Mouse (Mus musculus) lung, embryonic 14.5 days (tissue): ENCODE results near the gene Ivd. TPM values are rescaled to one million over a fixed set of nuclear protein-coding genes. Genes with fewer than 3 reads are reported as not detected.

Source experiments
- ATAC-seq: fragments of 200-750 bp; cut with Nextera tagmentation; 2 replicates; pipeline ENCODE4 v1.8.0; 2017; ENCODE audit warnings: mild to moderate bottlenecking, moderate TSS enrichment, moderate library complexity; ENCODE audit not compliant: insufficient read depth
- DNase-seq: peaks from one replicate; pipeline ENCODE4 v3.0.0-alpha.2; 2015
- H3K27ac ChIP-seq: fragments of 300-500 bp; sonication (generic); 2 replicates; pipeline ENCODE4 v1.5.1; 2014; ENCODE audit warnings: low read depth, mild to moderate bottlenecking, moderate library complexity
- H3K27me3 ChIP-seq: fragments of 300-500 bp; sonication (generic); 2 replicates; pipeline ENCODE4 v1.6.1; 2014; ENCODE audit warnings: low read length, control low read depth; ENCODE audit not compliant: insufficient read depth
- H3K36me3 ChIP-seq: fragments of 300-500 bp; sonication (generic); 2 replicates; pipeline ENCODE4 v1.6.1; 2014; ENCODE audit warnings: control low read depth; ENCODE audit not compliant: insufficient read depth
- H3K4me1 ChIP-seq: fragments of 300-500 bp; sonication (generic); 2 replicates; pipeline ENCODE4 v1.6.1; 2014; ENCODE audit warnings: antibody characterized with exemption, control low read depth; ENCODE audit not compliant: insufficient read depth
- H3K4me2 ChIP-seq: fragments of 300-500 bp; sonication (generic); 2 replicates; pipeline ENCODE4 v1.6.1; 2014; ENCODE audit warnings: mild to moderate bottlenecking
- H3K4me3 ChIP-seq: fragments of 300-500 bp; sonication (generic); 2 replicates; pipeline ENCODE4 v1.5.1; 2014; ENCODE audit warnings: low read depth, low read length
- H3K9ac ChIP-seq: fragments of 300-500 bp; sonication (generic); 2 replicates; pipeline ENCODE4 v1.6.1; 2014
- H3K9me3 ChIP-seq: fragments of 300-500 bp; sonication (generic); 2 replicates; pipeline ENCODE4 v1.6.1; 2016; ENCODE audit warnings: low read depth, low read length, control low read depth
- CTCF ChIP-seq: IDR thresholded peaks from 2 replicates; pipeline ENCODE4 v1.5.1; 2016; ENCODE audit warnings: antibody characterized with exemption, low read depth
- WGBS: fragments of 180-500 bp; shearing (Covaris S2); extraction: QIAGEN DNeasy Blood & Tissue Kit; methylation state at CpG from one replicate; pipeline ENCODE4 v1.1.7; 2014; 5-methylcytosine and 5-hydroxymethylcytosine counted together
- polyA plus RNA-seq: library from polyadenylated mRNA; unstranded; fragments of >200 nt; fragmentation: Nextera tagmentation; extraction: Ambion mirVana; gene quantifications from 2 replicates; pipeline ENCODE4 v1.2.1, GENCODE M21; 2014

Gene Ivd
- polyA plus RNA-seq, 1 experiment from 2014 or later, result 66.0 TPM

DNA sequence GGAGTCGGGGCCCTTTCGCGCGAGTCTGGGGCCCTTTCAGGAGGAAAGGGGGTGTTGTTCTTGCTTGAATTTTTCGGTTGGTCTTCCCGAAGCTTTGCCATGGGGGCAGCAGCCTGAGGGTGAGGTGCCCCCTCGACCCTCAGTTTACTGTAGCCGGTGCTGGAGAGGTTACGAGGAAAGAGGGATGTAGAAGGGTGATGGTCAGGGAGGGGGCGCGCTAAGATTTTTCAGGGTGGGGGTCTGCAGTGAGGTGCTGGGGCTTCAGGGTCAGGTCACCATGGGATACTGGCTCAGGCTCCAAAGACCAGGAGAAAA, 39.0 kb downstream of the Ivd start:
- Histone ChIP-seq H3K9me3 (no peaks in the 10 kb centered on the region), H3K4me1 (peaks cover 22% of the 10 kb centered on the region), H3K4me2 (peak overlapping the region; percentile 98), H3K9ac (peak overlapping the region; percentile 74), H3K27me3 (peaks cover 54% of the 10 kb centered on the region), H3K4me3 (peak overlapping the region; percentile 87), H3K36me3 (no peaks in the 10 kb centered on the region), H3K27ac (no peak overlapping the region)
- 0% methylated on average over 11 of the region's 11 CpGs for WGBS
- peak; percentile 1; the same call in 1 of the 2 replicates for ATAC-seq
- no peak for TF ChIP-seq CTCF
- no peak for DNase-seq

DNA sequence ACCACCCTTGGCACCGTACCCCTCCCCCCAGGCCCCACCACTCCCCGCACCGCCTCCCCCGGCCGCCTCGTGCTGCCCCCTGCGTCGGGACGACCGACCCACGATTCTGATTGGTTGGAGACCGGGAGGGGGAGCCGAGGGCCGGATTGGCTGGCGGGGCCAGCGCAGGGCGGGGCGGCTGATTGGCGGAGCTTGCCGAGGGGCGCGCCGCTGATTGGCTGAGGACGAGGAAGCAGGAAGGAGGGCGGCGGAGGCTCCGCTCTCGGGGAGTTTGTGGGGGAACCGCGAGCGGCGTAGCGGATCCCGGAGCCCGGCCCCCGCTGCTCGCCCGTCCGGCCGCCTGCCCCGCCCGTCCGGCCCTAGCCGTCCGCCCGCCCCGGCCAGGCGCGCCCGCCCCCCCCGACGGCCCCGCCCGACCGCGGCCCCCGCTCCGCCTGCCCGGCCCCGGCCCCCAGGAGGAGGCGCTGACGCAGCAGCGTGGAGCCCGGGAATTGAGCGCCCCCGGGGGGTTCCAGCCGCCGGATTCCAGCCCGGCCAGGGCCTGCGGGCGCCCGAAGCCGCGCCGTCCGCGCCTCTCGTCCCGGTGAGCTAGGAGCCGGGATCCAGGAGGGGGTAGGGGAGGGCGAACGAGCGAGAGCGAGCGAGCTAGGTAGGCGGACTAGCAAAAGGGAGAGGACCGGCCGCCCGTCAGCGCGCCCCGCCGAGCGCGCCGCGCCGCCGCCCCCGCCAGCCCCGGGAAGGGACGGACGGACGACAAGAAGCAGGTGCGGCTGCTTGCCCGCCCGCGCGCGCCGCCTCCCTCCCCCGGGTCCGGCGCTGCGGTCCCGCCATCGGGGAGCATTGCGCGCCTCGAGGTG, 39.6 kb downstream of the Ivd start:
- 0 out of 2 replicates have a peak, but pooled peaks have one; percentile 7 for TF ChIP-seq CTCF
- Histone ChIP-seq H3K9me3 (no peaks in the 10 kb centered on the region), H3K4me1 (peaks cover 22% of the 10 kb centered on the region), H3K36me3 (no peaks in the 10 kb centered on the region), H3K4me2 (peak overlapping the region; percentile 98), H3K27me3 (peaks cover 48% of the 10 kb centered on the region), H3K9ac (peak overlapping the region; percentile 74), H3K27ac (peak overlapping the region; percentile 72; the same call in 1 of the 2 replicates), H3K4me3 (peak overlapping the region; percentile 87)
- ATAC-seq, result peak; percentile 88
- WGBS, result under 1% methylated on average over 102 of the region's 120 CpGs
- DNase-seq, result peak; percentile 97

DNA sequence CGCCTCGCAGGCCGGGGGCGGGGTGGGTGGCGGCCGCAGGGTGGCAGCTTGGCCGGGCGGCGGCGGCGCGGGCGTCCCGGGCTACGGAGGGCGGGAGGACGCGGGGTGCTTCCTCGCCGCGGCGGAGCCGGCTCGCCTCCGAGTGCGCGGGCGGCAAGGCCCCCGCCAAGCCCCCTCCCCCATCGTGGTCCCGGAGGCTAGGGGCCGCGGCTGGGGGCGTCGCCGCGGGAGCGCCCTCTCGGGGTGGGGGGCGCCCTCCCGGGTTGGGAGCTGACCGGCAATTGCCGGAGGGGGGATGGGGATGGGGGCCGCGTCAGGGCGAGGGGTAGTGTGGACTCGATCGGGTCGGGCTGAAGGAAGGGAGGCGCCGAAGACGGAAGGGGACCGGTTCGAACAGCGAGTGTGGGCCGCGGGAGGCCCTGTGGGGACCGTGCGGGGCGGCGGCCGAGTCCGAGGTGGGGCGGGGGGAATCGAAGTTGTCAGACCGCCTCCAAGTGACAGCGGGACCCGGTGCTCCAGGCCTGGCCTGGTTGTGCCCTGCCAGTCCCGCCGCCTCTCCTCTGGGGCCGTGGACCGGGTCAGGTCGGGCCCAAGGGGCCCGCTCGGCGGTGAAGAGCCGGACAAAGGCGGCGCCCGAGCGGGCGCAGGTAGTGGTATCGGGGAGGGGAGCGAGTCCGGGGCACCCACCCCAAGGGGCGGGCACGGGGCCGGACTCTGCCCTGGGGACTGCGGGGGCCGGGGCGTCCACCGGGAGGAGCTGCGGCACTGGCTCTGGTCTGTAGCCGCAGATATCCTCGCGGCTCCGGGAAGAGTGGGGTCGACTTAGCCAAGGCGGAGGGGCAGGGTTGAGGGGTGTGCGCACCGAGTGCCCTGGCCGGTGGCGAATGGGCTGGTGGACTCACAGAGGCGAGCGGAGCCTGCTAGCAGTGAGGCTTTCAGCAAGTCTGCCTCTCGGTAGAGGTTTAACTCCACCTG, 40.6 kb downstream of the Ivd start:
- no peaks in the 10 kb centered on the region for H3K36me3 ChIP-seq
- ATAC-seq, result peak; percentile 30
- peak overlapping the region; percentile 98 for H3K4me2 ChIP-seq
- no peak overlapping the region; the same call in 1 of the 2 replicates for H3K27ac ChIP-seq
- DNase-seq, result peak; percentile 58
- peak overlapping the region; percentile 87 for H3K4me3 ChIP-seq
- TF ChIP-seq CTCF, result peak; percentile 28; the same call in 1 of the 2 replicates
- peak overlapping the region; percentile 74 for H3K9ac ChIP-seq
- H3K9me3 ChIP-seq, result no peaks in the 10 kb centered on the region
- H3K27me3 ChIP-seq, result peaks cover 39% of the 10 kb centered on the region
- H3K4me1 ChIP-seq, result peaks cover 14% of the 10 kb centered on the region; the same call in 1 of the 2 replicates
- WGBS, result under 1% methylated on average over 90 of the region's 106 CpGs

DNA sequence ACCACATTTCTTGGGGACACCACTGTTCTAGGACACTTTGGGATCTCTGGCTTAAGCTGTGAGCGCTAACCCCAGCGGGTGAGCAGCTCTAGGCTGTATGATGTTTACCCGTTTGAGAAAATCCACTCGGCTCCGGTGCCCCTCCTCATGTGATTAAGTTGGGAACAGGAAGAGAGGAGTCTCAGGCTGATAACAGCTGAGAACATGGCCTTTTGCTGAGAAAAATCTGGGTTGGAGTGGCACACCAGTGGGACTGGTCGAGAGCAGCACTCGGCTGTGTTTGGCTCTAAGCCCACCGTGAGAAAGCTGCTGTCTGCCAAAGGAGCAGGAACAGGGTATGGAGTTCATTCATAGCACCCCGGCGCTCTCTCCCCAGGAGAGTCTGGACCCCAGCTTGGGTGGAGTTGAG, 41.6 kb downstream of the Ivd start:
- DNase-seq (peak; percentile 52), ATAC-seq (no peak)
- no peak for TF ChIP-seq CTCF
- Histone ChIP-seq H3K36me3 (no peaks in the 10 kb centered on the region), H3K9me3 (no peaks in the 10 kb centered on the region), H3K27me3 (peaks cover 29% of the 10 kb centered on the region), H3K4me3 (peak overlapping the region; percentile 87), H3K9ac (0 out of 2 replicates have a peak overlapping the region, but pooled peaks have one; percentile 0), H3K27ac (no peak overlapping the region), H3K4me2 (peak overlapping the region; percentile 98), H3K4me1 (peaks cover 14% of the 10 kb centered on the region; the same call in 1 of the 2 replicates)
- WGBS, result 8% methylated on average over 10 of the region's 10 CpGs

DNA sequence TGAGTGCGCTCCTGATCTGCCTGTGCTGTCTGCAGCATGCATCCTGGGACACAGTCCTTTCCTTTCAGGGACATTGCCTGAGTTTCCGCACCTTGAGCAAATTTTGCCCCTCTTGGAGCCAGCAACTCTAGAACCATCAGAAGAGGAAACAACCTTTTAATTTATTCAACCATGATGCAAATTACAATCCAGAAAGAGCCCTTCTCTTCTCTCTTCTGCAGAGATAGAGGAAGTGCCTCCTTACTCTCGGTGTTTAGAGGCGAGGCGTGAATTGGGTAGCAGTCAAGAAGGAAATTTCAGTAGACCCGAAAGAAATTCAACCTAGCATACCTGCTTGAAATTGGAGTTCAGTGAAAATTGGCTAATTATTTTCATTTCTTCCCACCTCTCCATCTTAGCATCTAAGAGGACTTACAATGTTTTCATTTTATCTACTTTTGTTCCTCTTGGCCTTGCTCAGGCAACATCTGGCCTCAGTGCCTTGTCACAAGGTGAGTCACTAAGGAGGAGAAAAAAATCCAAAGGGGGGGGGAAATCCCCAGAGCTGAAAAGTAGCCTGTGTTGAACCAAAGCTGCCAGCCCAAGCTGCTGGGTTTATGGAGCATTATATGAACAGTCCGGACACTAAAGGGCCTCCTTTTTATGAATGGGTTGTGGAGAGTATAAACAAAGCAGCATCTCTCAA, 43.8 kb downstream of the Ivd start:
- no peak for TF ChIP-seq CTCF
- ATAC-seq (no peak), DNase-seq (no peak)
- no peak overlapping the region for H3K27ac ChIP-seq
- 82% methylated on average over 7 of the region's 7 CpGs for WGBS
- H3K27me3 ChIP-seq, result peaks cover 6% of the 10 kb centered on the region
- H3K9me3 ChIP-seq, result no peaks in the 10 kb centered on the region
- no peaks in the 10 kb centered on the region for H3K36me3 ChIP-seq
- no peak overlapping the region for H3K9ac ChIP-seq
- H3K4me2 ChIP-seq, result no peak overlapping the region
- no peak overlapping the region for H3K4me3 ChIP-seq
- H3K4me1 ChIP-seq, result peaks cover 11% of the 10 kb centered on the region; the same call in 1 of the 2 replicates

DNA sequence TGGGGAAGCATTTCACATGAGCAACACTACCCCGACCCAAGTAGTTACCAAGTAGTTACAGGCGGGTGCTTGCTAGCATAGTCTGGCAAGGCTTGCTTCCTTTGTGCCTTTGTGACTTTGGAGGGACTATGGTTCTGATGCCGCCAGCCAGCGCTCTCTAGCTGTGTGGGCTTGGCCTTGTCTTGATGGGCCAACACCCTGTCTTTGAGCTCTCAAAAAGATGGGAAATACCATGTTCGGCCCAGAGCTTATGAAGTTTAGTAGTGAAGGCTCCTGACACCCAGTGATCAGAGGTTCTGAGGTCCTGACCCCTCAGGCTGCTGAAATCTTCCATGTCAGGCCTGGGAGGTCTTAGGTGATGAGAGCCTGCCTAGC, 44.4 kb downstream of the Ivd start:
- 78% methylated on average over 5 of the region's 5 CpGs for WGBS

More for the DNA sequence above, 44.4 kb downstream of the Ivd start:
- ATAC-seq (no peak), DNase-seq (no peak)
- Histone ChIP-seq H3K27ac (no peak overlapping the region), H3K27me3 (0 out of 2 replicates have a peak, but pooled peaks cover 2% of the 10 kb centered on the region), H3K9me3 (no peaks in the 10 kb centered on the region), H3K9ac (no peak overlapping the region), H3K4me1 (peaks cover 7% of the 10 kb centered on the region; the same call in 1 of the 2 replicates), H3K4me2 (no peak overlapping the region), H3K36me3 (no peaks in the 10 kb centered on the region), H3K4me3 (no peak overlapping the region)
- TF ChIP-seq CTCF, result no peak
